Mouse (Mus musculus): ENCODE measurements around the gene Dpep3. TPM values are rescaled to one million over a fixed set of nuclear protein-coding genes. Genes with fewer than 3 reads are reported as not detected.
A peak's percentile ranks its signal among the peaks of the same experiment; 100 is the strongest.

The Dpep3 gene
- polyA plus RNA-seq, 1 experiment from 2014 or later, result not detected

- peaks cover 41% of the 10 kb centered on the region for H3K36me3 ChIP-seq (ENCODE audit: insufficient read depth, low read length)
- no peaks in the 10 kb centered on the region for H3K9me3 ChIP-seq (ENCODE audit: low read length)
- no peak overlapping the region for H3K4me3 ChIP-seq (ENCODE audit: low read length)
- H3K9ac ChIP-seq (replicated peaks; ENCODE audit: low read length), result no peak overlapping the region
- H3K4me2 ChIP-seq (replicated peaks; ENCODE audit: low read depth, low read length), result no peak overlapping the region
- H3K4me1 ChIP-seq (ENCODE audit: insufficient read depth, low read length), result peaks cover 7% of the 10 kb centered on the region
- H3K27ac ChIP-seq (ENCODE audit: low read length), result no peak overlapping the region
- no peak for ATAC-seq (ENCODE audit: low FRiP score, low TSS enrichment)
- no peaks in the 10 kb centered on the region for H3K27me3 ChIP-seq (ENCODE audit: insufficient read depth, low read length)
- WGBS, result 95% methylated on average over 11 of the region's 11 CpGs
Measured at GRCm38 (mm10) chr8:105942026-105942425, 37.2 kb downstream of the Dpep3 start.

GRCm38 (mm10) chr8:105938306-105938669 lies 40.9 kb downstream of the Dpep3 start, which contains the start of gene Psmb10:
Psmb10 (minus strand) TSS chr8:105938444.
- Histone ChIP-seq H3K9me3 (ENCODE audit: low read length) (no peaks in the 10 kb centered on the region), H3K27me3 (ENCODE audit: insufficient read depth, low read length) (no peaks in the 10 kb centered on the region), H3K27ac (ENCODE audit: low read length) (peak within 1 kb of the TSS; percentile 89), H3K4me1 (ENCODE audit: insufficient read depth, low read length) (peaks cover 15% of the 10 kb centered on the region), H3K4me3 (ENCODE audit: low read length) (peak within 1 kb of the TSS; percentile 67), H3K9ac (replicated peaks; ENCODE audit: low read length) (peak within 1 kb of the TSS; percentile 82), H3K36me3 (ENCODE audit: insufficient read depth, low read length) (peaks cover 10% of the 10 kb centered on the region; the same call in 1 of the 2 replicates), H3K4me2 (replicated peaks; ENCODE audit: low read depth, low read length) (peak within 1 kb of the TSS; percentile 95)
- 15% methylated on average over 4 of the region's 4 CpGs for WGBS
- no peak for ATAC-seq (ENCODE audit: low FRiP score, low TSS enrichment)

GRCm38 (mm10) chr8:105937496-105938305 lies 41.5 kb downstream of the Dpep3 start:
- Histone ChIP-seq H3K27me3 (ENCODE audit: insufficient read depth, low read length) (no peaks in the 10 kb centered on the region), H3K36me3 (ENCODE audit: insufficient read depth, low read length) (peaks cover 6% of the 10 kb centered on the region; the same call in 1 of the 2 replicates), H3K4me3 (ENCODE audit: low read length) (peak overlapping the region; percentile 67), H3K4me2 (replicated peaks; ENCODE audit: low read depth, low read length) (peak overlapping the region; percentile 95), H3K27ac (ENCODE audit: low read length) (peak overlapping the region; percentile 89), H3K9ac (replicated peaks; ENCODE audit: low read length) (peak overlapping the region; percentile 82), H3K4me1 (ENCODE audit: insufficient read depth, low read length) (peaks cover 15% of the 10 kb centered on the region), H3K9me3 (ENCODE audit: low read length) (no peaks in the 10 kb centered on the region)
- peak; percentile 24; the same call in 1 of the 2 replicates for ATAC-seq (ENCODE audit: low FRiP score, low TSS enrichment)
- WGBS, result under 1% methylated on average over 33 of the region's 33 CpGs

- ATAC-seq (ENCODE audit: low FRiP score, low TSS enrichment), result peak; percentile 93
- H3K4me1 ChIP-seq (ENCODE audit: insufficient read depth, low read length), result peaks cover 15% of the 10 kb centered on the region
- H3K27me3 ChIP-seq (ENCODE audit: insufficient read depth, low read length), result no peaks in the 10 kb centered on the region
- H3K9ac ChIP-seq (replicated peaks; ENCODE audit: low read length), result peak overlapping the region; percentile 82
- H3K4me2 ChIP-seq (replicated peaks; ENCODE audit: low read depth, low read length), result peak overlapping the region; percentile 95
- WGBS, result under 1% methylated on average over 30 of the region's 30 CpGs
- H3K27ac ChIP-seq (ENCODE audit: low read length), result peak overlapping the region; percentile 89
- peak overlapping the region; percentile 67 for H3K4me3 ChIP-seq (ENCODE audit: low read length)
- H3K9me3 ChIP-seq (ENCODE audit: low read length), result no peaks in the 10 kb centered on the region
- H3K36me3 ChIP-seq (ENCODE audit: insufficient read depth, low read length), result peaks cover 9% of the 10 kb centered on the region; the same call in 1 of the 2 replicates
Measured at GRCm38 (mm10) chr8:105936866-105937475, 42.3 kb downstream of the Dpep3 start.

GRCm38 (mm10) chr8:105935863-105936603 lies 43.2 kb downstream of the Dpep3 start:
- peak overlapping the region; percentile 82 for H3K9ac ChIP-seq (replicated peaks; ENCODE audit: low read length)
- peak overlapping the region; percentile 95 for H3K4me2 ChIP-seq (replicated peaks; ENCODE audit: low read depth, low read length)
- WGBS, result 38% methylated on average over 7 of the region's 7 CpGs
- no peak for ATAC-seq (ENCODE audit: low FRiP score, low TSS enrichment)
- no peaks in the 10 kb centered on the region for H3K27me3 ChIP-seq (ENCODE audit: insufficient read depth, low read length)
- peak overlapping the region; percentile 89; the same call in 1 of the 2 replicates for H3K27ac ChIP-seq (ENCODE audit: low read length)
- peak overlapping the region; percentile 67 for H3K4me3 ChIP-seq (ENCODE audit: low read length)
- 0 out of 2 replicates have a peak, but pooled peaks cover 4% of the 10 kb centered on the region for H3K36me3 ChIP-seq (ENCODE audit: insufficient read depth, low read length)
- H3K4me1 ChIP-seq (ENCODE audit: insufficient read depth, low read length), result peaks cover 15% of the 10 kb centered on the region
- no peaks in the 10 kb centered on the region for H3K9me3 ChIP-seq (ENCODE audit: low read length)

GRCm38 (mm10) chr8:105935105-105935504 lies 44.1 kb downstream of the Dpep3 start:
- Histone ChIP-seq H3K9me3 (ENCODE audit: low read length) (no peaks in the 10 kb centered on the region), H3K27me3 (ENCODE audit: insufficient read depth, low read length) (no peaks in the 10 kb centered on the region), H3K36me3 (ENCODE audit: insufficient read depth, low read length) (peaks cover 8% of the 10 kb centered on the region; the same call in 1 of the 2 replicates), H3K4me1 (ENCODE audit: insufficient read depth, low read length) (peaks cover 15% of the 10 kb centered on the region), H3K4me2 (replicated peaks; ENCODE audit: low read depth, low read length) (no peak overlapping the region), H3K4me3 (ENCODE audit: low read length) (no peak overlapping the region), H3K9ac (replicated peaks; ENCODE audit: low read length) (no peak overlapping the region), H3K27ac (ENCODE audit: low read length) (no peak overlapping the region)
- 80% methylated on average over 6 of the region's 6 CpGs for WGBS
- no peak for ATAC-seq (ENCODE audit: low FRiP score, low TSS enrichment)

- Histone ChIP-seq H3K27me3 (ENCODE audit: insufficient read depth, low read length) (no peaks in the 10 kb centered on the region), H3K4me3 (ENCODE audit: low read length) (no peak within 1 kb of the TSS), H3K27ac (ENCODE audit: low read length) (no peak within 1 kb of the TSS), H3K4me1 (ENCODE audit: insufficient read depth, low read length) (peaks cover 15% of the 10 kb centered on the region), H3K9ac (replicated peaks; ENCODE audit: low read length) (no peak within 1 kb of the TSS), H3K9me3 (ENCODE audit: low read length) (no peaks in the 10 kb centered on the region), H3K4me2 (replicated peaks; ENCODE audit: low read depth, low read length) (no peak within 1 kb of the TSS), H3K36me3 (ENCODE audit: insufficient read depth, low read length) (peaks cover 13% of the 10 kb centered on the region; the same call in 1 of the 2 replicates)
- WGBS, result 85% methylated on average over 2 of the region's 2 CpGs
- ATAC-seq (ENCODE audit: low FRiP score, low TSS enrichment), result no peak
Measured at GRCm38 (mm10) chr8:105933762-105934161, 45.5 kb downstream of the Dpep3 start, which contains the start of gene Ctrl. Ctrl (minus strand) TSS chr8:105933862.

GRCm38 (mm10) chr8:105932525-105932924 lies 46.7 kb downstream of the Dpep3 start:
- ATAC-seq (ENCODE audit: low FRiP score, low TSS enrichment), result no peak
- no peaks in the 10 kb centered on the region for H3K27me3 ChIP-seq (ENCODE audit: insufficient read depth, low read length)
- H3K36me3 ChIP-seq (ENCODE audit: insufficient read depth, low read length), result peaks cover 13% of the 10 kb centered on the region; the same call in 1 of the 2 replicates
- H3K27ac ChIP-seq (ENCODE audit: low read length), result no peak overlapping the region
- H3K4me3 ChIP-seq (ENCODE audit: low read length), result no peak overlapping the region
- H3K9me3 ChIP-seq (ENCODE audit: low read length), result no peaks in the 10 kb centered on the region
- no peak overlapping the region for H3K4me2 ChIP-seq (replicated peaks; ENCODE audit: low read depth, low read length)
- H3K4me1 ChIP-seq (ENCODE audit: insufficient read depth, low read length), result peaks cover 8% of the 10 kb centered on the region
- 95% methylated on average over 11 of the region's 11 CpGs for WGBS
- no peak overlapping the region for H3K9ac ChIP-seq (replicated peaks; ENCODE audit: low read length)

GRCm38 (mm10) chr8:105931271-105931670 lies 48.0 kb downstream of the Dpep3 start:
- H3K9me3 ChIP-seq (ENCODE audit: low read length), result no peaks in the 10 kb centered on the region
- no peak overlapping the region for H3K27ac ChIP-seq (ENCODE audit: low read length)
- H3K4me1 ChIP-seq (ENCODE audit: insufficient read depth, low read length), result peaks cover 5% of the 10 kb centered on the region
- peaks cover 13% of the 10 kb centered on the region; the same call in 1 of the 2 replicates for H3K36me3 ChIP-seq (ENCODE audit: insufficient read depth, low read length)
- H3K27me3 ChIP-seq (ENCODE audit: insufficient read depth, low read length), result no peaks in the 10 kb centered on the region
- ATAC-seq (ENCODE audit: low FRiP score, low TSS enrichment), result no peak
- H3K9ac ChIP-seq (replicated peaks; ENCODE audit: low read length), result no peak overlapping the region
- H3K4me3 ChIP-seq (ENCODE audit: low read length), result no peak overlapping the region
- H3K4me2 ChIP-seq (replicated peaks; ENCODE audit: low read depth, low read length), result no peak overlapping the region
- WGBS, result 93% methylated on average over 3 of the region's 3 CpGs

Measured in kidney, embryonic 16.5 days (tissue).